Mouse (Mus musculus): ENCODE measurements around the gene Alg1. TPM values are rescaled to one million over a fixed set of nuclear protein-coding genes. Genes with fewer than 3 reads are reported as not detected.
A peak's percentile ranks its signal among the peaks of the same experiment; 100 is the strongest.

The Alg1 gene
- total RNA-seq, 4 experiments from 2014 or later, result 38.0 to 53.2 (median 43.5) TPM

- no peak for DNase-seq
These were observed 8.9 kb downstream of the Alg1 start for GRCm38 (mm10) chr16:5242355-5242754.

GRCm38 (mm10) chr16:5242882-5243281, 9.5 kb downstream of the Alg1 start:
- DNase-seq, result no peak

- peak; percentile 57 for DNase-seq
These were observed 11.0 kb downstream of the Alg1 start for GRCm38 (mm10) chr16:5244411-5244810.

GRCm38 (mm10) chr16:5250891-5251290, 17.5 kb downstream of the Alg1 start:
- DNase-seq, result no peak

GRCm38 (mm10) chr16:5252260-5252659, 18.8 kb downstream of the Alg1 start:
- DNase-seq, result no peak

- DNase-seq, result peak; percentile 76
These were observed 21.1 kb downstream of the Alg1 start for GRCm38 (mm10) chr16:5254346-5255025.

GRCm38 (mm10) chr16:5255081-5255740, 21.8 kb downstream of the Alg1 start:
- DNase-seq, result no peak

GRCm38 (mm10) chr16:5255779-5256496, 22.5 kb downstream of the Alg1 start, which contains the start of gene Eef2kmt:
Gene Eef2kmt, minus strand, starts transcription at chr16:5255983.
- DNase-seq, result peak; percentile 99

- DNase-seq, result no peak
These were observed 29.7 kb downstream of the Alg1 start for GRCm38 (mm10) chr16:5263156-5263555.

- DNase-seq, result no peak
These were observed 30.5 kb downstream of the Alg1 start for GRCm38 (mm10) chr16:5263926-5264325.

- DNase-seq, result no peak
These were observed 38.1 kb downstream of the Alg1 start for GRCm38 (mm10) chr16:5271411-5272035.

GRCm38 (mm10) chr16:5272371-5272770, 39.0 kb downstream of the Alg1 start:
- DNase-seq, result no peak

GRCm38 (mm10) chr16:5279571-5280222, 46.3 kb downstream of the Alg1 start:
- DNase-seq, result no peak

- DNase-seq, result no peak
These were observed 49.3 kb downstream of the Alg1 start for GRCm38 (mm10) chr16:5282686-5283085.

GRCm38 (mm10) chr16:5285376-5285775, 52.0 kb downstream of the Alg1 start:
- no peak for DNase-seq

Small RNAs within 50 kb of the gene (microRNA-seq; reads per million reads assigned to microRNA genes)
- 0 reads per million in 2 experiments for gene Gm23689
- gene Gm26095, result 0 reads per million in 2 experiments
- gene Mir6364, result 0 reads per million in 2 experiments

Other genes with a start within 250 kb of the Alg1 start
- not detected for gene Sept12, start 235.8 kb upstream of the Alg1 start, total RNA-seq (2022)
- not detected for gene Smim22, start 226.3 kb upstream of the Alg1 start, total RNA-seq (2022)
- 10 to 100 TPM; 24.3 to 50.0 (median 36.7) TPM for gene Rogdi, start 220.1 kb upstream of the Alg1 start, total RNA-seq (2022)
- 100 to 1,000 TPM in 3 of 4 experiments, 10 to 100 TPM in 1; 96.3 to 120 (median 114) TPM for gene Glyr1, start 183.8 kb upstream of the Alg1 start, total RNA-seq (2022)
- 10 to 100 TPM; 34.1 to 41.6 (median 38.6) TPM for gene Ubn1, start 183.6 kb upstream of the Alg1 start, total RNA-seq (2022)
- gene Ppl, start 101.2 kb upstream of the Alg1 start, total RNA-seq (2022), result 10 to 100 TPM in 2 of 4 experiments, 1 to 10 TPM in 2; 3.1 to 17.7 (median 9.9) TPM
- under 1 TPM; 0.17 to 0.35 (median 0.23) TPM for gene Sec14l5, start 86.5 kb upstream of the Alg1 start, total RNA-seq (2022)
- 10 to 100 TPM; 28.2 to 37.9 (median 33.4) TPM for gene Nagpa, start 29.6 kb upstream of the Alg1 start, total RNA-seq (2022)
- gene AU021092, start 11.3 kb upstream of the Alg1 start, total RNA-seq (2022), result 10 to 100 TPM; 29.9 to 35.1 (median 31.2) TPM
- gene Eef2kmt, start 22.4 kb downstream of the Alg1 start, total RNA-seq (2022), result 10 to 100 TPM; 25.3 to 33.9 (median 32.5) TPM

Data from adrenal gland, adult 8-10 months (tissue).